Mouse (Mus musculus) heart, adult 2 months (tissue): ENCODE data around the gene Slc30a1. TPM values are rescaled to one million over a fixed set of nuclear protein-coding genes. Genes with fewer than 3 reads are reported as not detected.

Experiments
- DNase-seq, 2 experiments: peaks; one replicate each; pipeline ENCODE4 v3.0.0; 2021
- H3K27ac ChIP-seq: fragments of 200-600 bp; 2 replicates; pipeline ENCODE4 v1.8.1; 2022
- H3K27me3 ChIP-seq: fragments of 200-500 bp; 2 replicates; pipeline ENCODE4 v1.6.1; 2012; ENCODE audit warnings: mild to moderate bottlenecking, low read length, inconsistent platforms, mixed read lengths; ENCODE audit not compliant: control insufficient read depth, insufficient read depth
- H3K36me3 ChIP-seq: fragments of 200-500 bp; 2 replicates; pipeline ENCODE4 v1.6.1; 2012; ENCODE audit warnings: low read length, inconsistent platforms; ENCODE audit not compliant: control insufficient read depth, insufficient read depth
- H3K4me1 ChIP-seq: fragments of 200-500 bp; 2 replicates; pipeline ENCODE4 v1.6.1; 2011; ENCODE audit warnings: low read length; ENCODE audit not compliant: control insufficient read depth, insufficient read depth
- H3K4me3 ChIP-seq: fragments of 200-600 bp; 2 replicates; pipeline ENCODE4 v1.8.1; 2022
- H3K79me2 ChIP-seq: fragments of 200-500 bp; replicated peaks from 2 replicates; pipeline ENCODE4 v1.6.1; 2012; ENCODE audit warnings: mild to moderate bottlenecking, inconsistent platforms, low read length, moderate library complexity, mixed read lengths; ENCODE audit not compliant: control insufficient read depth, insufficient read depth
- H3K9ac ChIP-seq: fragments of 200-500 bp; 2 replicates; pipeline ENCODE4 v1.6.1; 2012; ENCODE audit warnings: low read depth, mild to moderate bottlenecking, control low read depth, inconsistent platforms, low read length, mixed read lengths
- CTCF ChIP-seq: fragments of 200-600 bp; IDR thresholded peaks from 2 replicates; pipeline ENCODE4 v1.8.1; 2022; ENCODE audit warnings: antibody characterized with exemption, mild to moderate bottlenecking, moderate library complexity
- EP300 ChIP-seq: fragments of 200-500 bp; IDR thresholded peaks from 2 replicates; pipeline ENCODE4 v1.6.1; 2011; ENCODE audit warnings: low read depth, low read length, control low read depth; ENCODE audit not compliant: insufficient read depth
- POLR2A ChIP-seq: fragments of 200-500 bp; IDR thresholded peaks from 2 replicates; pipeline ENCODE4 v1.6.1; 2011; ENCODE audit warnings: mild to moderate bottlenecking, low read depth, low read length, control low read depth; ENCODE audit not compliant: insufficient read depth
- whole genome bisulfite sequencing: fragments of 180-500 bp; shearing (Covaris S2); methylation state at CpG from one replicate; pipeline ENCODE4 v1.1.7; 2018; 5-methylcytosine and 5-hydroxymethylcytosine counted together
- intact Hi-C: fragments of 180-260 bp; cut with DNase I; formaldehyde crosslinking; loops from one replicate; pipeline ENCODE4 v1.15.1; 2025
- polyA plus RNA-seq: library from polyadenylated mRNA; depleted of rRNA; stranded (reverse); fragments of >200 nt; gene quantifications from 2 replicates; pipeline ENCODE4 v1.2.3, GENCODE M21; 2012
- total RNA-seq, 2 experiments: library from RNA; stranded (reverse); gene quantifications; 2 replicates each; pipeline ENCODE4 v1.2.3; 2021

Gene Slc30a1
- total and polyA plus RNA-seq, 3 experiments, result 5.3 to 18.6 (median 17.1) TPM

DNA sequence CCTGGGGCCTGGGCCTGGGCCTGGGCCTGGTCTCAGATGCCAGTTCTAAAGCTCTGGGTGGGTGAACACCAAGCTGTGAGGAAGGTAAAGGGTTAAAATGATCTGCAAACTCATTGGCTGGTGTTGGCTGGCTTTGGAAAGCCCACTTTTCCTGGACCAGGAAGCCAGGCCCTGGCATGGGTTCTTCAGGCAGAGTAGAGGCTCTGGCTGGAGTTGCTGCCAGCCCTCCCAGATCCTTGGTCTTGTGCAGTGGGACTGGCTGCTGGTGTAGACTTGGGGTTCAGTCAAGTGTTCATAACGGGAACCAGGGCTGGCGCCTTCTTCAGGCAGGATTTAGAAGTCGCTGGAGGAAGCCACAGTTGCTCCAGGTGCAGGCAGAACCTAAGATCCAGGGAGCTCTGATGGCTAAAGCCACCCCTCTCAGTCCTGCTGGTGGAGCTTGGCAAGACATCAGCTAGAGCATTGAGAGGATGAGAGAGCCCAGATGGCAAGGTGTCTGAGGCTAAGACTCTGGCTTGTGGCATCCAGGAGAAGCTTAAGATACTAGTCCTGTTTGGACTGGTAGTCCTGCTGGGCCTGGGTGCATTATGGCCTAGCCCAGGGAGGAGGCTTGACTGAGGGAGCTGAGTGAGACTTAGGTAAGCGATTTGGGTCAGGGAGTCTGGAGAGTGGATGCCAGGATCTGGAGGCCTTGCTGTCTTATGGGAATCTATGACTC lies 42.6 kb upstream of the Slc30a1 start:
- TF ChIP-seq EP300 (no peak), CTCF (no peak), POLR2A (no peak)
- H3K9ac ChIP-seq, result no peak overlapping the region
- H3K79me2 ChIP-seq, result no peaks in the 10 kb centered on the region
- no peaks in the 10 kb centered on the region for H3K4me1 ChIP-seq
- no peak for DNase-seq
- intact Hi-C loops, result no loop called here
- 75% methylated on average over 4 of the region's 4 CpGs for WGBS
- H3K36me3 ChIP-seq, result no peaks in the 10 kb centered on the region
- H3K27ac ChIP-seq, result no peak overlapping the region
- H3K27me3 ChIP-seq, result no peaks in the 10 kb centered on the region
- H3K4me3 ChIP-seq, result no peak overlapping the region

DNA sequence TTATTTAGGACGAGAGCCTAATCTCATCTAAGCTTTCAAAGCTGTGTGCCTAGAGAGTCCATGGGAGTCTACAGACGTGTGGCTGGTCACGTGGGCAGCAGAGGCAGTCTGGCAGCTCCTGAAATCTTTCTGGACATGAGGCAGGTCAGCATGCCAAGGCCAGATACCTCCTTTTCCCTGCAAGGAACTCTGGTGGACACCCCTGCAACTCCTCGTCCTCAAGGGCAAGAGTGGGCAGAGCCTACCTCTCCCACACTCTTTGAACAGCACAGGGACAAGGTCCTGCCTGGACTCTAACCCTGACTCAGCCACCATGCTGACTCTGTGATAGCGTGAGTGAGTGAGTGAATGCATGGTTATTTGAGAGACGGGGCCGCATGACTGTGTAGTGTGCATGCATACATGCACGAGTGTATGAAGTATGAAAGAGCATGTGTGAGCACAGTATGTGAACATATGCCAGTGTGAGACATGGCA lies 42.0 kb upstream of the Slc30a1 start:
- DNase-seq, result no peak
- Histone ChIP-seq H3K36me3 (no peaks in the 10 kb centered on the region), H3K4me3 (no peak overlapping the region), H3K27ac (no peak overlapping the region), H3K79me2 (no peaks in the 10 kb centered on the region), H3K9ac (no peak overlapping the region), H3K27me3 (no peaks in the 10 kb centered on the region), H3K4me1 (no peaks in the 10 kb centered on the region)
- 72% methylated on average over 8 of the region's 8 CpGs for WGBS
- intact Hi-C loops, result no loop called here
- no peak for TF ChIP-seq CTCF
- no peak for TF ChIP-seq EP300

DNA sequence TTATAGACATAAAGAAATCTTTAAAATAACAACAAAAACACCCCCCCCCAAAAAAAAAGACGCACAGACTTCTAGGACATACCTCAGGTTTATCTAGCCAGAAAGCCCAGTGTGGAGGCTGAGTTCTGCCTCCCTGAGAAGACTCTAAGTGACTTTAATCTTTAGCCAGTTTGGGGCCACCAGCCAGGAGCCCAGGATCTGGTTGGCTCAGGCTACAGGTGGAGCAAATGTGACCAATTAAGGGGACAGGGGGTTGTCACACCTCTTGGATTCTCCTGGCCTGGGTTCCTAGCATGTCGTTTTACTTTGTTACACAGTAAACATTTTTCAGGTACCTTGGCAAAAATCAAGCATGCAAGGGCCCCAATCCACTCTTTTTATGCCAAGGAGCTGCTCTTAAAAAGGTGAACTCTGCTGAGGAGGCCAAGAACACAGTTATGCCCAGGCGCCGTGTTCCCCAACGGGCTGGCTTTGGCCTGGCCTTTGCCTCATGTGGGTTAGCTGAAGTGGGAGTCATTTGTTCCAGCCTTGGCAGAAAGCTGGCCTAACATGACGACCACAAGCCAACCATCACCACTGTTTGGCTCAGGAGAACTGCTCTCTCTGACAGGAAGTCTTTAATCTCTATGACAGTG lies 34.4 kb upstream of the Slc30a1 start:
- no peak overlapping the region for H3K4me3 ChIP-seq

DNA sequence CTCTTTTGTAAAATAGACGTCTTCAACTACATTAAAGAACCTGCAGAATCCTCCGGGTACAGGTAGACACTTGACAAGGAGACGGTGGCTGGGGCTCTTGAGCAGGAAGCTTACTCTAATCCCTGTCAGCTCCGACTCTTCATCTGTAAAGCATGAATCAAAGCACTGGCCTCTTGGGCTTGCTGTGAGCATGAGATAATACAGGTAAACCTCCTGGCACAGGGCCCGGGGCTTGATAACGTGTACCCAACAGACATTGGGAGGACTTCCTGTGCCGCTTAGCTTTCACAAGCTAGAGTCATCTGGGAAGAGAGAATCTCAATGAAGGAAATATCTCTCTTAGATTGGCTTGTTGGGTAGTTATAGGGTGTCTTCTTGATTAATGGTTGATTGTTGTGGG lies 31.6 kb upstream of the Slc30a1 start:
- 50% methylated on average over 7 of the region's 7 CpGs for WGBS
- DNase-seq, result no peak

More for the DNA sequence above, 34.4 kb upstream of the Slc30a1 start:
- 79% methylated on average over 6 of the region's 6 CpGs for WGBS
- Histone ChIP-seq H3K36me3 (no peaks in the 10 kb centered on the region), H3K4me1 (no peaks in the 10 kb centered on the region; the same call in 1 of the 2 replicates), H3K27me3 (no peaks in the 10 kb centered on the region), H3K79me2 (no peaks in the 10 kb centered on the region), H3K9ac (no peak overlapping the region), H3K27ac (no peak overlapping the region)
- TF ChIP-seq EP300, result no peak
- TF ChIP-seq CTCF, result no peak
- no peak for TF ChIP-seq POLR2A
- DNase-seq, result no peak
- intact Hi-C loops, result no loop called here

DNA sequence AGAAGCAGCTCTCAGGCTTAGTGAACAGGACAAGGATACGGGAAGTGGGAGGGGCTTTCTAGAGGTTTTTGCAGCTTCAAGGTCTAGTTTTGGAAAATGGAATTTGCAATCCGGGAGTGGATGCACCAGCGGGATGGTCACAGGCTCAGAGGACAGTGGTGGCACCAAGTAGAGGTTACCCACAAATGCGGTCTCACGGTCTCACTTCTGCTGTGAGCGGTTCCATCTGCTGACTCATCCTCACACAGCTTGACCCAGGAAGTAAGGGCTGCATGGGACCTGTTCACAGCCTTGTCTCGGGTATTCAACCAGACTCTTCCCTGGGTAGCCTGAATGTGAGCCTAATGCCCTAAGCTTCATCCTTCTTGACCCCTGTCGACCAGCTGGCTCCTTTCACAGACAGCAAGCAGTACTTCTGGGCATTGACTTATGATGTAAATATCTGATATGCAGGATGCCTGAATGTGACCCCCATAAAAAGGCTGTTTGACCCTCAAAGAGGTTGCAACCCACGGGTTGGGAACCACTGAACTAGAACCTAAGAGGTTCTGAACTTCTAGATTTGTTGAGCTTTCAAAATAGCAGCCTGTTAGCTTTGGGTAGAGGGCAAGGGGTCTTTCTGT lies 30.8 kb upstream of the Slc30a1 start:
- H3K36me3 ChIP-seq, result no peaks in the 10 kb centered on the region
- no peak overlapping the region for H3K27ac ChIP-seq
- 66% methylated on average over 9 of the region's 9 CpGs for WGBS
- no peak overlapping the region for H3K9ac ChIP-seq
- no peak for TF ChIP-seq POLR2A
- TF ChIP-seq EP300, result no peak
- TF ChIP-seq CTCF, result no peak
- no peak for DNase-seq
- intact Hi-C loops, result no loop called here
- H3K79me2 ChIP-seq, result no peaks in the 10 kb centered on the region
- no peaks in the 10 kb centered on the region for H3K27me3 ChIP-seq
- H3K4me1 ChIP-seq, result no peaks in the 10 kb centered on the region; the same call in 1 of the 2 replicates
- no peak overlapping the region for H3K4me3 ChIP-seq

More for the DNA sequence above, 31.6 kb upstream of the Slc30a1 start:
- Histone ChIP-seq H3K27ac (no peak overlapping the region), H3K4me3 (no peak overlapping the region), H3K9ac (no peak overlapping the region), H3K27me3 (no peaks in the 10 kb centered on the region), H3K4me1 (no peaks in the 10 kb centered on the region; the same call in 1 of the 2 replicates), H3K79me2 (no peaks in the 10 kb centered on the region), H3K36me3 (no peaks in the 10 kb centered on the region)
- intact Hi-C loops, result no loop called here
- no peak for TF ChIP-seq CTCF
- no peak for TF ChIP-seq POLR2A
- no peak for TF ChIP-seq EP300

DNA sequence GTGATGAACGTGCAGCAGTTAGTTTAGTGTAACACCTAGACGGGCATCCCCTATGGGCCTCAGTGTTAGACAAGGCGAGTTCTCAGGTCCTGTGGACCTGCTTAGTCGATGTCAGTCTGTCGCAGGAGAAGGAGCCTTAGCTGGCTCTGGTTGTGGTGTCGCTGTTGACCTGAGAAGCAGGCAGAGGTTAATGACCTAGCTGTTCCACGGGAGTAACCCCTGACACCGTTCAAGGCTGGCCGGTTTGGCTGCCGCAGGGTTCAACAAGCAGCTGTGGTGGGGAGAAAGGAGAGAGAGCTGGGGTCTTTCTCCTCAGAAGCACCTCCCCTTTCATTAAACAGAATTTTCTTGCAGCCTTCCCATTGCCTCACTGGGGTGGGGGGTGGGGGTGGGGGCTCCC lies 28.9 kb upstream of the Slc30a1 start:
- Histone ChIP-seq H3K36me3 (no peaks in the 10 kb centered on the region), H3K79me2 (no peaks in the 10 kb centered on the region), H3K4me3 (no peak overlapping the region), H3K27me3 (no peaks in the 10 kb centered on the region), H3K27ac (no peak overlapping the region), H3K4me1 (no peaks in the 10 kb centered on the region; the same call in 1 of the 2 replicates), H3K9ac (no peak overlapping the region)
- intact Hi-C loops, result no loop called here
- DNase-seq, result no peak
- 79% methylated on average over 10 of the region's 10 CpGs for WGBS
- TF ChIP-seq EP300 (no peak), CTCF (no peak), POLR2A (no peak)
